ENCODE assay signal across 24 mouse cellular contexts in the genomic region with DNA sequence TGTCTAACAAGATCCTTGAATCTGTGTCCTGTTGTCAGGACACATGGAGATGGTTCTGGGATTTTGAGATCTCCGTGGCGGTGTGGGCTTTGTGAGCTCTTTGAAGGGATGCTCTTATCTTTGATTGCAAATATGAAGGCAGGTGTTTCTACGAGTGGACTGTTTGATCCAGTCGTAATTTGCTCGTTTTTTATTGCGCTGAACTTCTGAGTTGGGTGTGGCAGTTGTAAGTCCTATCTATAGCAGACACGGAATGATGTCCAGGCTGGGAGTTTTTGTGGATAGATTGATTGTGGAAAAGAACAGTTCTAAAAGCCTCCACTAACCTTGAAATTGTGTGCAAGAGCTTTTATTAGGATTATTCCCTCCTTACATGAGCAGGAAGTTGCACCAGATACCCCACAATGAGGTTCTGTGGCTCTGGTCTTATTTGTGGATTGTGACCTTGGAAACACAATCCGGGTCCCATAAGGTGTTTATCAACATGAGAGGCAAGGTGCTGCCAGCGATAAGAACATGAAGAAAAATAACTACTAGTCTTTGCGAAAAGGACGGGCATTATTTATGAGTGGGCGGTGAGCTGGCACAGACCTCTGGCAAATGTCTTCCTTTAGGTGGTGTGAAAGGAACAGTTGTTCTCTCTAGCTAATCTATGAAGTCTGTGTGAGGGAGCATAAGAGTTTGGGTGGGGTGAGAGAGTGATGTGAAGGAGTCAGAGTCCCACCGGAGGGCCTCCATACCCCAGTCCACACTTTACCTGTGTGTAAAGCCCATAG.
DNase-seq lines count a peak whose midpoint lies in the region; ATAC-seq and TF ChIP-seq lines count a peak whose summit lies in the region.
"Had no signal": no experiment of that assay in that cellular context is flagged by ENCODE, and none has a peak within 500 bp of the region (broad histone marks: within the 10 kb centered on the region; RNA-seq: fewer than 3 reads in every experiment).

No protein-coding gene starts in this region.

- WGBS in heart, embryonic 14.5 days, result 67% methylated on average over 13 of the region's 13 CpGs
- WGBS in embryonic facial prominence, embryonic 10.5 days, result 94% methylated on average over 13 of the region's 13 CpGs
- 68% methylated on average over 13 of the region's 13 CpGs for WGBS in limb, embryonic 13.5 days
- WGBS in forebrain, embryonic 16.5 days, result 91% methylated on average over 13 of the region's 13 CpGs

- H3K9me3 ChIP-seq in heart, embryonic 14.5 days (ENCODE audit: control insufficient read depth, low read length), result no peaks in the 10 kb centered on the region
- no peaks in the 10 kb centered on the region for H3K9me3 ChIP-seq in MEL (replicated peaks; ENCODE audit: insufficient read depth, low read length)
- no peaks in the 10 kb centered on the region for H3K9me3 ChIP-seq in embryonic facial prominence, embryonic 10.5 days
- no peaks in the 10 kb centered on the region for H3K9me3 ChIP-seq in limb, embryonic 13.5 days
- H3K9me3 ChIP-seq in forebrain, embryonic 16.5 days (ENCODE audit: control insufficient read depth, low read length), result no peaks in the 10 kb centered on the region
- H3K9me3 ChIP-seq: hindbrain, embryonic 15.5 days had no signal

- TF ChIP-seq POLR2A in MEL (IDR thresholded peaks at IDR 0.05; ENCODE audit: control insufficient read depth in 1 of 2, insufficient read depth in 1 of 2, low read depth in 1 of 2, low read length in 2 of 2, poor library complexity in 1 of 2), result no peak

- H3K79me2 ChIP-seq in MEL (ENCODE audit: control insufficient read depth, insufficient read depth, low read length, poor library complexity), result no peaks in the 10 kb centered on the region

- no peak overlapping the region for H3K9ac ChIP-seq in heart, embryonic 14.5 days (ENCODE audit: low read length)
- no peak overlapping the region for H3K9ac ChIP-seq in MEL (ENCODE audit: control insufficient read depth, low read depth, low read length, poor library complexity, severe bottlenecking)
- H3K9ac ChIP-seq in limb, embryonic 13.5 days, result no peak overlapping the region
- H3K9ac ChIP-seq in forebrain, embryonic 16.5 days (replicated peaks; ENCODE audit: low read depth, low read length), result no peak overlapping the region
- H3K9ac ChIP-seq: hindbrain, embryonic 15.5 days; lung, embryonic 14.5 days had no signal

- peaks cover 8% of the 10 kb centered on the region for H3K36me3 ChIP-seq in heart, embryonic 14.5 days (ENCODE audit: control insufficient read depth, insufficient read depth, low read length)
- H3K36me3 ChIP-seq in MEL (ENCODE audit: control insufficient read depth in 1 of 2, insufficient read depth in 2 of 2, low read length in 2 of 2), result no peaks in the 10 kb centered on the region
- peaks cover 47% of the 10 kb centered on the region for H3K36me3 ChIP-seq in embryonic facial prominence, embryonic 10.5 days (replicated peaks)
- H3K36me3 ChIP-seq in limb, embryonic 13.5 days, result peaks cover 25% of the 10 kb centered on the region
- H3K36me3 ChIP-seq in forebrain, embryonic 16.5 days (ENCODE audit: control insufficient read depth, insufficient read depth), result no peaks in the 10 kb centered on the region

- no peak overlapping the region for H3K4me3 ChIP-seq in heart, embryonic 14.5 days (ENCODE audit: control insufficient read depth in 1 of 2, insufficient read depth in 1 of 2, low read depth in 1 of 2, low read length in 2 of 2)
- H3K4me3 ChIP-seq in MEL (ENCODE audit: control insufficient read depth in 1 of 2, insufficient read depth in 1 of 2, low read depth in 2 of 2, low read length in 2 of 2), result no peak overlapping the region
- H3K4me3 ChIP-seq in embryonic facial prominence, embryonic 10.5 days, result no peak overlapping the region
- H3K4me3 ChIP-seq in limb, embryonic 13.5 days, result no peak overlapping the region
- H3K4me3 ChIP-seq in forebrain, embryonic 16.5 days (replicated peaks; ENCODE audit: low read length), result no peak overlapping the region
- H3K4me3 ChIP-seq: erythroblast, embryonic 14.5 days; gastrocnemius, adult 2 months; hindbrain, embryonic 15.5 days; myocyte had no signal

- 0 out of 2 replicates have a peak, but pooled peaks have one; percentile 18 for ATAC-seq in heart, embryonic 14.5 days (ENCODE audit: insufficient number of reproducible peaks, insufficient read depth, low FRiP score, low read depth)
- no peak for ATAC-seq in limb, embryonic 13.5 days (ENCODE audit: low FRiP score, low read depth)
- ATAC-seq in forebrain, embryonic 16.5 days, result no peak
- ATAC-seq: activated CD4-positive, CD25-positive, alpha-beta regulatory T cell, adult 4 months; forebrain, embryonic 14.5 days; Patski had no signal

- intact Hi-C loops in heart, postnatal 25 days (cut with DNase I), result loop anchor here (5.0 kb wide), 2 partner anchors 53 to 73 kb away; a partner anchor contains a TSS

- H3K27me3 ChIP-seq in heart, embryonic 14.5 days (ENCODE audit: control insufficient read depth, insufficient read depth, low read length), result no peaks in the 10 kb centered on the region
- no peaks in the 10 kb centered on the region for H3K27me3 ChIP-seq in MEL (ENCODE audit: control insufficient read depth in 1 of 2, insufficient read depth in 2 of 2, low read length in 2 of 2)
- no peaks in the 10 kb centered on the region for H3K27me3 ChIP-seq in embryonic facial prominence, embryonic 10.5 days (replicated peaks; ENCODE audit: low read depth, poor library complexity, severe bottlenecking)
- H3K27me3 ChIP-seq in limb, embryonic 13.5 days, result no peaks in the 10 kb centered on the region
- H3K27me3 ChIP-seq in forebrain, embryonic 16.5 days (replicated peaks; ENCODE audit: control insufficient read depth, insufficient read depth, low read length), result no peaks in the 10 kb centered on the region
- H3K27me3 ChIP-seq: hindbrain, embryonic 15.5 days; Patski had no signal

- no peak overlapping the region for H3K4me2 ChIP-seq in heart, embryonic 14.5 days (ENCODE audit: low read length)
- no peak overlapping the region for H3K4me2 ChIP-seq in limb, embryonic 13.5 days (replicated peaks)
- no peak overlapping the region for H3K4me2 ChIP-seq in forebrain, embryonic 16.5 days (ENCODE audit: low read length)
- H3K4me2 ChIP-seq: hindbrain, embryonic 15.5 days; lung, embryonic 14.5 days had no signal

- H3K4me1 ChIP-seq in heart, embryonic 14.5 days (ENCODE audit: control insufficient read depth in 2 of 2, insufficient read depth in 2 of 2, low read length in 2 of 2), result peaks cover 37 to 51% of the 10 kb centered on the region in 2 experiments
- H3K4me1 ChIP-seq in MEL (ENCODE audit: control insufficient read depth in 1 of 2, insufficient read depth in 2 of 2, low read length in 2 of 2), result no peaks in the 10 kb centered on the region
- peaks cover 63% of the 10 kb centered on the region for H3K4me1 ChIP-seq in embryonic facial prominence, embryonic 10.5 days
- H3K4me1 ChIP-seq in limb, embryonic 13.5 days, result peaks cover 70% of the 10 kb centered on the region
- H3K4me1 ChIP-seq in forebrain, embryonic 16.5 days (replicated peaks; ENCODE audit: control insufficient read depth, insufficient read depth, low read length), result peaks cover 16% of the 10 kb centered on the region

- no peak for TF ChIP-seq RAD21 in MEL (IDR thresholded peaks at IDR 0.05; ENCODE audit: low read depth, low read length)

- no peak for TF ChIP-seq EP300 in MEL (IDR thresholded peaks at IDR 0.05; ENCODE audit: low read depth in 1 of 2, low read length in 2 of 2)

- TF ChIP-seq CTCF in MEL (IDR thresholded peaks at IDR 0.05 in 2 of 3, conservative IDR thresholded peaks at IDR 0.05 in 1 of 3; ENCODE audit: control insufficient read depth in 1 of 3, insufficient read depth in 1 of 3, low read depth in 2 of 3, low read length in 3 of 3, poor library complexity in 1 of 3, severe bottlenecking in 1 of 3), result no peak

- no peak overlapping the region; a peak in 1 of 4 replicates for H3K27ac ChIP-seq in heart, embryonic 14.5 days (replicated peaks in 1 of 2; ENCODE audit: control insufficient read depth in 1 of 2, insufficient read depth in 1 of 2, low read depth in 2 of 2, low read length in 2 of 2)
- H3K27ac ChIP-seq in MEL (ENCODE audit: control insufficient read depth, low read depth, low read length), result no peak overlapping the region
- H3K27ac ChIP-seq in embryonic facial prominence, embryonic 10.5 days (replicated peaks), result peak overlapping the region; percentile 54
- H3K27ac ChIP-seq in limb, embryonic 13.5 days, result peak overlapping the region; percentile 28; the same call in 1 of the 2 replicates
- H3K27ac ChIP-seq in forebrain, embryonic 16.5 days (ENCODE audit: low read length), result no peak overlapping the region
- H3K27ac ChIP-seq: gastrocnemius, adult 2 months; hindbrain, embryonic 15.5 days; macrophage had no signal

- no peak for DNase-seq in heart, postnatal 25 days (ENCODE audit: low spot score)
- no peak for DNase-seq in MEL (ENCODE audit: low read depth, low spot score)
- DNase-seq in embryonic facial prominence, embryonic 10.5 days (ENCODE audit: low spot score), result no peak
- DNase-seq in cerebellum, adult 11 months, result no peak
- DNase-seq: adrenal gland, postnatal 36 days; cerebellum, postnatal 14 days; gastrocnemius, adult 2 months; heart, adult 18-20 months; heart, postnatal 36 days; kidney, adult 2 months; kidney, postnatal 4 days; lung, embryonic 14.5 days; midbrain, embryonic 14.5 days; thymus, postnatal 36 days had no signal

TF ChIP-seq in MEL, 35 proteins besides CTCF, POLR2A, EP300 and RAD21:
- peak; percentile 32; the same call in 1 of the 2 replicates for TF ChIP-seq TCF12 (IDR thresholded peaks at IDR 0.05; ENCODE audit: low read depth, low read length)
- TF ChIP-seq MYB (IDR thresholded peaks at IDR 0.05; ENCODE audit: low read depth, low read length), result no peak

Comparison
In these comparisons a context has a peak if more than half of its experiments do, and no peak if none do; other contexts are left out.
1. H3K27ac ChIP-seq: peak in embryonic facial prominence, embryonic 10.5 days (single experiment) and limb, embryonic 13.5 days (single experiment); none in heart, embryonic 14.5 days (0 of 2), MEL (single experiment) and forebrain, embryonic 16.5 days (single experiment).